Mouse (Mus musculus): ENCODE measurements around the gene Piga.

Gene Piga

DNA sequence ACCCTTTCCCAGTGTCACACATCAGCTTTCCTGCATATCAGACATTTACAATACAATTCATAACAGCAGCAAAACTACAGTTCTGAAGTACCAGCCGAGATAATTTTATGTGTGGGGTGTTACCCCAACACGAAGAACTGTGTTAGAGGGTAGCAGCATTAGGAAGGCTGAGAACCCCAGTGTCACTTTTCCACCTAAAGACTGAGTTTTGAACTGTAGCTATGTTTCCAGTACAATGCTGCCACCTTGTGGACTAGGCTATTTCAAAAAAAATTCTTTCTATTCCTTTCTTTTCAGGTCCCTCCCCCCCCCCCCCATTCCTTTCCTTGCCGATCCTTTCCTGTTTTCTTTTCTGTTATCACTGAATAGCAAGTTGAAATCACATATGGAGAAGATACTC lies 29.6 kb downstream of the Piga start:
- no peak for TF ChIP-seq GATA4 (IDR thresholded peaks at IDR 0.05; ENCODE audit: insufficient replicate concordance, low read length)

DNA sequence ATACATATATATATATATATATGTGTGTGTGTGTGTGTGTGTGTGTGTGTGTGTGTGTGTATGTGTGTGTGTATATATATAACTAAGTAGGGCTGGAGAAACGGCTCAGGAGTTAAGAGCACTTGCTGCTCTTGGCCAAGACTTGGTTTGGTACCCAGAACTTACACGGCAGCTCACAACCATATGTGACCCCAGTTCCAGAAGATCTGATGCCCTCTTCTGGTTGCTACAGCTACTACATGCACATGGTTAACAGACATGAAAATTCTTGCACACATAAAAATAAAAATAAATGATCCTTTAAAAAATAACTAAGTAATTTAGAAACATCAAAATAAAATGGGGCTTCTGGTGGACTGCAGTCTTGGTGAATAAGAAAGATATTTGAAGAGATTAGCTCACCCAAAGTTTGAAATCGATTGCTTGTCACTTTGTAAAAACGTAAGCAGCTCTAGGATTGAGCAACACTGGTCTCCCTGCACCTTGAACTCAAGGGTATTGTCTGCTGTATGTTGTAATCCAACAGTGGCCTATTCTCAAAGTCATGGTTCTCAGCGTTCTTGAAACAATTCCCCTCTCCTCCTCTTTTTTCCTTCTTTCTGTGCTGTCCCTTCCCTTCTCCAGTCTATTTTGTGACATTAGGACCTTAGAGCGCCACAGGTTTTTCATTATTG lies 39.8 kb downstream of the Piga start:
- TF ChIP-seq GATA4 (IDR thresholded peaks at IDR 0.05; ENCODE audit: insufficient replicate concordance, low read length): no peak
